Mouse (Mus musculus): Measurements from ENCODE around the gene Plppr2.

DNA sequence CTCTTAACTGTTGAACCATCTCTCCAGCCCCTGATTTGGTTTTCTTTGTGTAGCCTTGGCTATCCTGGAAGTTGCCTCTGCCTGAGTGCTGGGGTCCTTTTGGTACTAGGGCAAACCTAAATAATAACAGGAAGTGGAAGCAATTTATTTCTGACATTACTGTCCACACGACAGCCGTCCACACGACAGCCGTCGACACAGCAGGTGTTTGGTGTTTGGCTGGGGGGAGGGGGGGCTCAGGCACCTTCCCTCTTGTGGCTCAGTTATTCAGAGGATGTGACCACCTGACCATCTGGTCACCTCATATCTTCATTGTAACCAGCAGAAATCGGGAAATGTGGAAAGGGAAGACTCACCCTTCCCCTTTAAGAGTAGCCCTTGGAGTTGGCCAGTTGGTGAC is 32.0 kb downstream of the Plppr2 start:
- no peak for TF ChIP-seq CTCF (IDR thresholded peaks at IDR 0.05; ENCODE audit: low read depth, low read length)
- no peak for TF ChIP-seq GATA1 (IDR thresholded peaks at IDR 0.05; ENCODE audit: borderline replicate concordance, low read length)
- no peak for TF ChIP-seq POLR2AphosphoS5 (IDR thresholded peaks at IDR 0.05; ENCODE audit: insufficient replicate concordance, low read depth, low read length)

Measured in G1E (cell line).